In genomic region chr13:77134931-77135620, GRCm38 (mm10) we compare ENCODE assay signal across 7 mouse cellular contexts. TPM values are rescaled to one million over a fixed set of nuclear protein-coding genes. Genes with fewer than 3 reads are reported as not detected.
DNase-seq lines count a peak whose midpoint lies in the region; ATAC-seq lines count a peak whose summit lies in the region.

TSS of gene Slf1 (minus strand) at chr13:77135473.
TSS of gene 2210408I21Rik (plus strand) at chr13:77135540.

- no peaks in the 10 kb centered on the region for H3K36me3 ChIP-seq in intestine, embryonic 16.5 days (ENCODE audit: control insufficient read depth, insufficient read depth, low read length)
- no peaks in the 10 kb centered on the region; the same call in 1 of the 2 replicates for H3K36me3 ChIP-seq in midbrain, embryonic 11.5 days (ENCODE audit: control insufficient read depth, insufficient read depth, low read length)

- H3K4me3 ChIP-seq in intestine, embryonic 16.5 days (ENCODE audit: low read length), result peak within 1 kb of the TSS; percentile 99
- peak within 1 kb of the TSS; percentile 91 for H3K4me3 ChIP-seq in midbrain, embryonic 11.5 days (ENCODE audit: low read depth, low read length)

- H3K9me3 ChIP-seq in intestine, embryonic 16.5 days (ENCODE audit: control insufficient read depth, low read length), result no peaks in the 10 kb centered on the region
- H3K9me3 ChIP-seq in midbrain, embryonic 11.5 days (ENCODE audit: control insufficient read depth, low read length), result no peaks in the 10 kb centered on the region

- intact Hi-C loops in left cerebral cortex, postnatal 36 days (cut with DNase I), result no loop called here

- H3K4me1 ChIP-seq in intestine, embryonic 16.5 days (ENCODE audit: control insufficient read depth, insufficient read depth, low read length), result no peaks in the 10 kb centered on the region
- H3K4me1 ChIP-seq in midbrain, embryonic 11.5 days (ENCODE audit: control insufficient read depth, insufficient read depth, low read length), result peaks cover 2% of the 10 kb centered on the region; the same call in 1 of the 2 replicates

- peak within 1 kb of the TSS; percentile 94 for H3K27ac ChIP-seq in intestine, embryonic 16.5 days (ENCODE audit: low read length)
- peak within 1 kb of the TSS; percentile 82 for H3K27ac ChIP-seq in midbrain, embryonic 11.5 days (ENCODE audit: low read depth, low read length)

- peak; percentile 99 for ATAC-seq in intestine, embryonic 16.5 days
- ATAC-seq in midbrain, embryonic 11.5 days (ENCODE audit: low FRiP score), result peak; percentile 98

- H3K4me2 ChIP-seq in intestine, embryonic 16.5 days (ENCODE audit: low read depth, low read length), result peak within 1 kb of the TSS; percentile 56
- H3K4me2 ChIP-seq in midbrain, embryonic 11.5 days, result peak within 1 kb of the TSS; percentile 61

- peak; percentile 93 for DNase-seq in adrenal gland, adult 2 months
- peak; percentile 75 for DNase-seq in embryo, embryonic 11.5 days (ENCODE audit: low read depth, low spot score)
- DNase-seq in gastrocnemius, postnatal 4 days (ENCODE audit: low spot score in 2 of 2), result peak; percentile 67 to 89
- peak; percentile 90 to 91 for DNase-seq in left cerebral cortex, postnatal 36 days (ENCODE audit: low spot score in 2 of 2)
- DNase-seq in midbrain, embryonic 11.5 days (ENCODE audit: low spot score, missing footprints), result peak; percentile 97
- DNase-seq in skeletal muscle tissue, adult 2 months (ENCODE audit: low read depth, low spot score), result peak; percentile 56

- no peaks in the 10 kb centered on the region for H3K27me3 ChIP-seq in intestine, embryonic 16.5 days (replicated peaks; ENCODE audit: control insufficient read depth, insufficient read depth, low read length)
- H3K27me3 ChIP-seq in midbrain, embryonic 11.5 days (ENCODE audit: control insufficient read depth, insufficient read depth, low read length), result no peaks in the 10 kb centered on the region

- peak within 1 kb of the TSS; percentile 92 for H3K9ac ChIP-seq in intestine, embryonic 16.5 days (ENCODE audit: low read depth, low read length)
- peak within 1 kb of the TSS; percentile 83 for H3K9ac ChIP-seq in midbrain, embryonic 11.5 days (ENCODE audit: low read length)

- WGBS in intestine, embryonic 16.5 days, result under 1% methylated on average over 65 of the region's 65 CpGs
- WGBS in midbrain, embryonic 11.5 days, result under 1% methylated on average over 60 of the region's 65 CpGs

RNA-seq across cellular contexts. Expression of gene Slf1, which starts in this region (rescaled TPM):
- 1 to 10 TPM; 6.5 to 9.9 TPM for total RNA-seq in adrenal gland, adult 2 months (2021)
- 2.6 and 3.6 TPM in 2 replicates for polyA plus RNA-seq in adrenal gland, adult 2 months (2012; rRNA removed)
- total RNA-seq in gastrocnemius, postnatal 4 days (2021), result 10 to 100 TPM; 17.3 to 21.6 TPM
- polyA plus RNA-seq in intestine, embryonic 16.5 days (2015; fragmentation: Nextera tagmentation; extraction: Ambion mirVana), result 17.2 and 20.8 TPM in 2 replicates
- total RNA-seq in left cerebral cortex, postnatal 36 days (2021), result 10 to 100 TPM; 24.7 to 28.4 TPM
- polyA plus RNA-seq in midbrain, embryonic 11.5 days (2014; fragmentation: Nextera tagmentation; extraction: Ambion mirVana), result 41.6 and 42.2 TPM in 2 replicates

RNA-seq across cellular contexts. Expression of gene 2210408I21Rik, which starts in this region (rescaled TPM):
- total RNA-seq in adrenal gland, adult 2 months (2021), result 10 to 100 TPM in 1 of 2 experiments, 1 to 10 TPM in 1; 9.0 to 10.2 TPM
- 0.20 and 0.29 TPM in 2 replicates for polyA plus RNA-seq in adrenal gland, adult 2 months (2012; rRNA removed)
- total RNA-seq in gastrocnemius, postnatal 4 days (2021), result 1 to 10 TPM; 5.9 to 7.3 TPM
- 4.1 and 4.9 TPM in 2 replicates for polyA plus RNA-seq in intestine, embryonic 16.5 days (2015; fragmentation: Nextera tagmentation; extraction: Ambion mirVana)
- total RNA-seq in left cerebral cortex, postnatal 36 days (2021), result 10 to 100 TPM; 21.8 to 30.2 TPM
- 12.3 and 12.5 TPM in 2 replicates for polyA plus RNA-seq in midbrain, embryonic 11.5 days (2014; fragmentation: Nextera tagmentation; extraction: Ambion mirVana)

Comparison
In these comparisons a context has a peak if more than half of its experiments do, and no peak if none do; other contexts are left out.
1. Peak in every context shown above with its lines: DNase-seq, ATAC-seq, H3K4me3 ChIP-seq and H3K27ac ChIP-seq.